Mouse (Mus musculus) hindbrain, embryonic 14.5 days (tissue): ENCODE measurements at regions not wholly inside any gene's neighbourhood (a gene's known extent, or its start where the extent isn't known, plus 50 kb on each side); places are given as distances from the start of the nearest gene placed in this dataset.

ENCODE experiments used
- ATAC-seq: fragments of 200-750 bp; cut with Nextera tagmentation; 2 replicates; pipeline ENCODE4 v1.8.0; 2017; ENCODE audit warnings: moderate number of reproducible peaks, mild to moderate bottlenecking, moderate TSS enrichment, moderate library complexity; ENCODE audit not compliant: low FRiP score
- DNase-seq: peaks from one replicate; pipeline ENCODE4 v3.0.0-alpha.2; 2015; ENCODE audit warnings: low spot score
- H3K27ac ChIP-seq: fragments of 300-500 bp; sonication (generic); 2 replicates; pipeline ENCODE4 v1.5.1; 2014; ENCODE audit warnings: mild to moderate bottlenecking, moderate library complexity
- H3K27me3 ChIP-seq: fragments of 300-500 bp; sonication (generic); 2 replicates; pipeline ENCODE4 v1.6.1; 2014; ENCODE audit warnings: mild to moderate bottlenecking, low read length, mixed read lengths; ENCODE audit not compliant: control insufficient read depth, insufficient read depth
- H3K36me3 ChIP-seq: fragments of 300-500 bp; sonication (generic); replicated peaks from 2 replicates; pipeline ENCODE4 v1.6.1; 2014; ENCODE audit not compliant: control insufficient read depth, insufficient read depth
- H3K4me1 ChIP-seq: fragments of 300-500 bp; sonication (generic); replicated peaks from 2 replicates; pipeline ENCODE4 v1.6.1; 2014; ENCODE audit warnings: antibody characterized with exemption, low read length, mixed read lengths; ENCODE audit not compliant: control insufficient read depth, insufficient read depth
- H3K4me2 ChIP-seq: fragments of 300-500 bp; sonication (generic); replicated peaks from 2 replicates; pipeline ENCODE4 v1.6.1; 2014; ENCODE audit warnings: mild to moderate bottlenecking, moderate library complexity
- H3K4me3 ChIP-seq: fragments of 300-500 bp; sonication (generic); replicated peaks from 2 replicates; pipeline ENCODE4 v1.5.1; 2014; ENCODE audit warnings: mild to moderate bottlenecking, low read length
- H3K9ac ChIP-seq: fragments of 300-500 bp; sonication (generic); 2 replicates; pipeline ENCODE4 v1.6.1; 2014
- H3K9me3 ChIP-seq: fragments of 300-500 bp; sonication (generic); 2 replicates; pipeline ENCODE4 v1.6.1; 2016; ENCODE audit warnings: low read length; ENCODE audit not compliant: control insufficient read depth
- WGBS: fragments of 180-500 bp; shearing (Covaris S2); extraction: QIAGEN DNeasy Blood & Tissue Kit; methylation state at CpG from one replicate; pipeline ENCODE4 v1.1.7; 2014; 5-methylcytosine and 5-hydroxymethylcytosine counted together

- DNase-seq, result no peak
- Histone ChIP-seq H3K4me1 (no peaks in the 10 kb centered on the region), H3K4me3 (no peak overlapping the region), H3K27me3 (no peaks in the 10 kb centered on the region), H3K9me3 (no peaks in the 10 kb centered on the region), H3K36me3 (no peaks in the 10 kb centered on the region), H3K4me2 (no peak overlapping the region), H3K27ac (no peak overlapping the region), H3K9ac (no peak overlapping the region)
- ATAC-seq, result no peak
- 85% methylated on average over 8 of the region's 8 CpGs for whole genome bisulfite sequencing
Measured at GRCm38 (mm10) chr11:31542635-31543219, 129.0 kb downstream of the Bod1 start.

- Histone ChIP-seq H3K9ac (no peak overlapping the region), H3K27ac (no peak overlapping the region), H3K4me2 (no peak overlapping the region), H3K4me1 (no peaks in the 10 kb centered on the region), H3K27me3 (no peaks in the 10 kb centered on the region), H3K4me3 (no peak overlapping the region), H3K36me3 (no peaks in the 10 kb centered on the region), H3K9me3 (no peaks in the 10 kb centered on the region)
- no peak for DNase-seq
- 97% methylated on average over 3 of the region's 3 CpGs for WGBS
- no peak for ATAC-seq
Measured at GRCm38 (mm10) chr11:31541425-31541824, 130.3 kb downstream of the Bod1 start.

GRCm38 (mm10) chr11:31540816-31541215, 130.9 kb downstream of the Bod1 start:
- no peaks in the 10 kb centered on the region for H3K9me3 ChIP-seq
- no peak for ATAC-seq

GRCm38 (mm10) chr11:31531416-31531815, 140.3 kb downstream of the Bod1 start:
- Histone ChIP-seq H3K4me2 (no peak overlapping the region), H3K4me1 (no peaks in the 10 kb centered on the region), H3K4me3 (no peak overlapping the region), H3K9me3 (no peaks in the 10 kb centered on the region), H3K27ac (no peak overlapping the region), H3K9ac (no peak overlapping the region), H3K27me3 (no peaks in the 10 kb centered on the region), H3K36me3 (no peaks in the 10 kb centered on the region)
- DNase-seq (no peak), ATAC-seq (no peak)
- WGBS, result 93% methylated on average over 2 of the region's 2 CpGs

More at GRCm38 (mm10) chr11:31540816-31541215, 130.9 kb downstream of the Bod1 start:
- no peak for DNase-seq
- Histone ChIP-seq H3K36me3 (no peaks in the 10 kb centered on the region), H3K4me3 (no peak overlapping the region), H3K4me1 (no peaks in the 10 kb centered on the region), H3K27me3 (no peaks in the 10 kb centered on the region), H3K4me2 (no peak overlapping the region), H3K9ac (no peak overlapping the region), H3K27ac (no peak overlapping the region)

- Histone ChIP-seq H3K27ac (no peak overlapping the region), H3K27me3 (no peaks in the 10 kb centered on the region), H3K4me2 (no peak overlapping the region), H3K4me1 (no peaks in the 10 kb centered on the region), H3K4me3 (no peak overlapping the region), H3K36me3 (no peaks in the 10 kb centered on the region), H3K9ac (no peak overlapping the region), H3K9me3 (no peaks in the 10 kb centered on the region)
- ATAC-seq (no peak), DNase-seq (no peak)
- 90% methylated on average over 3 of the region's 3 CpGs for WGBS
Measured at GRCm38 (mm10) chr11:31530851-31531250, 140.8 kb downstream of the Bod1 start.

- H3K4me2 ChIP-seq, result no peak overlapping the region
- H3K27me3 ChIP-seq, result no peaks in the 10 kb centered on the region
- H3K9me3 ChIP-seq, result no peaks in the 10 kb centered on the region
- H3K36me3 ChIP-seq, result no peaks in the 10 kb centered on the region
- H3K27ac ChIP-seq, result no peak overlapping the region
- no peak for DNase-seq
- no peak overlapping the region for H3K4me3 ChIP-seq
- 96% methylated on average over 2 of the region's 2 CpGs for WGBS
- H3K9ac ChIP-seq, result no peak overlapping the region
- ATAC-seq, result no peak
- H3K4me1 ChIP-seq, result no peaks in the 10 kb centered on the region
Measured at GRCm38 (mm10) chr11:31529686-31530085, 142.0 kb downstream of the Bod1 start.

DNA sequence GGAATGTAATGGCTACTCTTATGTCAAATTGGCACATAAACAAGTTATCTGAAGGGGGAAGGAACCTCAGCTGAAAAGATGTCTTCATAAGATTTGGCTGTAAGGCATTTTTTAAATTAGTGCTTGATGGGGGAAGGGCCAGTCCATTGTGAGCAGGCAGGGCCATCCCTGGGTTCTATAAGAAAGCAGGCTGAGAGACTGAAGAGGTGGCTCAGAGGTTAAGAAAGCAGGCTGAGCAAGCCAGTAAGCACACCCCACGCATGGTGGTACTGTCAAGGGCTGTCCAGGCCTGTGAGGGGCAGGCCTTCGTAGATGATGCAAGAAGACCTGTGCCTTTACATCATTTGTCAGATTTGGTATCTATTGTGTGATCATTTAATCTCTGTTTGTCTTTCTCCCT, 147.0 kb downstream of the Bod1 start:
- no peak overlapping the region for H3K4me3 ChIP-seq
- no peak overlapping the region for H3K4me2 ChIP-seq
- no peak overlapping the region for H3K27ac ChIP-seq
- no peaks in the 10 kb centered on the region for H3K36me3 ChIP-seq
- WGBS, result 87% methylated on average over 2 of the region's 2 CpGs
- no peaks in the 10 kb centered on the region for H3K27me3 ChIP-seq
- H3K9ac ChIP-seq, result no peak overlapping the region
- no peaks in the 10 kb centered on the region for H3K4me1 ChIP-seq
- DNase-seq (no peak), ATAC-seq (no peak)
- no peaks in the 10 kb centered on the region for H3K9me3 ChIP-seq

- Histone ChIP-seq H3K4me3 (no peak overlapping the region), H3K9me3 (no peaks in the 10 kb centered on the region), H3K27me3 (no peaks in the 10 kb centered on the region), H3K27ac (no peak overlapping the region), H3K36me3 (no peaks in the 10 kb centered on the region), H3K4me2 (no peak overlapping the region), H3K9ac (no peak overlapping the region), H3K4me1 (no peaks in the 10 kb centered on the region)
- ATAC-seq (no peak), DNase-seq (no peak)
- WGBS, result 91% methylated on average over 2 of the region's 2 CpGs
Measured at GRCm38 (mm10) chr11:31524065-31524618, 147.5 kb downstream of the Bod1 start.

- DNase-seq (no peak), ATAC-seq (no peak)
- H3K9me3 ChIP-seq, result no peaks in the 10 kb centered on the region
- H3K9ac ChIP-seq, result no peak overlapping the region
- H3K4me3 ChIP-seq, result no peak overlapping the region
- H3K4me2 ChIP-seq, result no peak overlapping the region
- no peaks in the 10 kb centered on the region for H3K36me3 ChIP-seq
- H3K27ac ChIP-seq, result no peak overlapping the region
- H3K4me1 ChIP-seq, result no peaks in the 10 kb centered on the region
- WGBS, result 61% methylated on average over 2 of the region's 2 CpGs
- H3K27me3 ChIP-seq, result no peaks in the 10 kb centered on the region
Measured at GRCm38 (mm10) chr11:31522127-31522526, 149.6 kb downstream of the Bod1 start.

DNA sequence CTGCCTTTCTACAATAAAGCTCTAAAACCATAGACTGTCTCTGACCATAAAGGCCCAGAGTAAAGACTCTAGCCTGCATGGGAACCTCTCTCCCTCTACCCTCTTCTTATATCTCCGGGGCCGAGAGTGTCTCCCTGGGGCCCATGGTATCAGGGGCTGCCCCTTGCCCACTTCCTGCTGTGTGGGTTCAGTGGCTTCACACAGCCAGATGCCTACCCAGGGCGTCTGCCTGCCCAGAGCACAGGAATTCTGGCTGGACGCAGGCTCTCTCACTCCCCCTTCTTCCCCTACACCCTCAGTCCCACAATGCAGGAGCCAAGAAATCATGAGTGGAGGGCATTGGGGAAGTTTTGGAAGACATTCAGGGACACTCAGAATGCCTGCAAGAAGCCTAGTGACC, 150.8 kb downstream of the Bod1 start:
- H3K4me3 ChIP-seq, result no peak overlapping the region
- H3K27ac ChIP-seq, result no peak overlapping the region
- WGBS, result 92% methylated on average over 4 of the region's 4 CpGs
- no peak overlapping the region for H3K9ac ChIP-seq
- no peaks in the 10 kb centered on the region for H3K4me1 ChIP-seq
- ATAC-seq, result no peak
- H3K27me3 ChIP-seq, result no peaks in the 10 kb centered on the region
- H3K4me2 ChIP-seq, result no peak overlapping the region
- DNase-seq, result no peak
- H3K36me3 ChIP-seq, result no peaks in the 10 kb centered on the region
- no peaks in the 10 kb centered on the region for H3K9me3 ChIP-seq
